Mouse (Mus musculus) kidney, postnatal 0 days (tissue): ENCODE results near the gene Iqgap2. TPM values are rescaled to one million over a fixed set of nuclear protein-coding genes. Genes with fewer than 3 reads are reported as not detected.

ENCODE experiments used
- ATAC-seq: fragments of 200-750 bp; cut with Nextera tagmentation; replicated peaks from 2 replicates; pipeline ENCODE4 v1.8.0; 2017; ENCODE audit warnings: low read depth, moderate number of reproducible peaks, moderate TSS enrichment, moderate library complexity; ENCODE audit not compliant: low FRiP score
- DNase-seq: peaks from one replicate; pipeline ENCODE4 v3.0.0-alpha.2; 2016; ENCODE audit warnings: low spot score
- H3K27ac ChIP-seq: fragments of 300-500 bp; sonication (generic); 2 replicates; pipeline ENCODE4 v1.5.1; 2014; ENCODE audit warnings: mild to moderate bottlenecking
- H3K27me3 ChIP-seq: fragments of 300-500 bp; sonication (generic); 2 replicates; pipeline ENCODE4 v1.6.1; 2014; ENCODE audit warnings: low read length, mixed read lengths; ENCODE audit not compliant: insufficient read depth
- H3K36me3 ChIP-seq: fragments of 300-500 bp; sonication (generic); 2 replicates; pipeline ENCODE4 v1.6.1; 2014; ENCODE audit warnings: low read length, mixed read lengths; ENCODE audit not compliant: insufficient read depth
- H3K4me1 ChIP-seq: fragments of 300-500 bp; sonication (generic); replicated peaks from 2 replicates; pipeline ENCODE4 v1.6.1; 2014; ENCODE audit warnings: antibody characterized with exemption, low read length, mixed read lengths; ENCODE audit not compliant: insufficient read depth
- H3K4me2 ChIP-seq: fragments of 300-500 bp; sonication (generic); 2 replicates; pipeline ENCODE4 v1.6.1; 2014; ENCODE audit warnings: mild to moderate bottlenecking, low read length, moderate library complexity, mixed read lengths
- H3K4me3 ChIP-seq: fragments of 300-500 bp; sonication (generic); replicated peaks from 2 replicates; pipeline ENCODE4 v1.5.1; 2014; ENCODE audit warnings: low read depth, low read length
- H3K9ac ChIP-seq: fragments of 300-500 bp; sonication (generic); 2 replicates; pipeline ENCODE4 v1.6.1; 2014; ENCODE audit warnings: low read depth, low read length
- H3K9me3 ChIP-seq: fragments of 300-500 bp; sonication (generic); replicated peaks from 2 replicates; pipeline ENCODE4 v1.6.1; 2016; ENCODE audit warnings: low read length, inconsistent platforms, mixed read lengths
- CTCF ChIP-seq: IDR thresholded peaks from 2 replicates; pipeline ENCODE4 v1.5.1; 2016; ENCODE audit warnings: antibody characterized with exemption, low read depth, mild to moderate bottlenecking, moderate library complexity
- WGBS: fragments of 180-500 bp; shearing (Covaris S2); extraction: QIAGEN DNeasy Blood & Tissue Kit; methylation state at CpG from one replicate; pipeline ENCODE4 v1.1.7; 2014; 5-methylcytosine and 5-hydroxymethylcytosine counted together
- polyA plus RNA-seq: library from polyadenylated mRNA; unstranded; fragments of >200 nt; fragmentation: Nextera tagmentation; extraction: Ambion mirVana; gene quantifications from 2 replicates; pipeline ENCODE4 v1.2.1, GENCODE M21; 2015

The Iqgap2 gene
- polyA plus RNA-seq, 1 experiment from 2014 or later: 9.8 TPM

DNA sequence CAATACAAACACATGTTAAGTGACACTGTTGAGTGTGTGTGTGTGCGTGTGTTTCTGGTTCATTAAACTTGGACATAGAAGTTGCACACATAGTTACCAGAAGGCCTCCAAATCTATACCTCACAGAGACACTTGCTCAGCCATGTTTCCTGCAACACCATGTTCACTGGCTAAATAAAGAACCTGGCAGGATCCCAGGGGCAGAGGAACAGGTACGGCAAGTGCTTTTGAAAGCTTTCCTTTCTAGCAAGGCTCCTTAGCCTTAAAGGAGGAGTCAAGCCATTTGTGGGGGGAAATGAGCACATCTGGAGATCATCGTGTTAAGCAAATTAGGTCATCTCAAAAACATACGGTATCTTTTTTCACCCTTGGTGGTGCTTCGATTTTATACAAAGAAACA, 188.3 kb downstream of the Iqgap2 start:
- no peak overlapping the region for H3K4me2 ChIP-seq
- 74% methylated on average over 5 of the region's 5 CpGs for WGBS
- H3K27me3 ChIP-seq: no peaks in the 10 kb centered on the region
- no peak for ATAC-seq
- H3K36me3 ChIP-seq: no peaks in the 10 kb centered on the region
- no peak for DNase-seq
- no peaks in the 10 kb centered on the region for H3K9me3 ChIP-seq
- no peak overlapping the region for H3K9ac ChIP-seq
- TF ChIP-seq CTCF: no peak
- H3K4me1 ChIP-seq: no peaks in the 10 kb centered on the region
- no peak overlapping the region for H3K27ac ChIP-seq
- no peak overlapping the region for H3K4me3 ChIP-seq

- Histone ChIP-seq H3K27ac (no peak overlapping the region), H3K36me3 (no peaks in the 10 kb centered on the region), H3K27me3 (no peaks in the 10 kb centered on the region), H3K9ac (no peak overlapping the region), H3K4me2 (no peak overlapping the region), H3K4me3 (no peak overlapping the region), H3K4me1 (no peaks in the 10 kb centered on the region), H3K9me3 (no peaks in the 10 kb centered on the region)
- ATAC-seq (no peak), DNase-seq (peak; percentile 25)
- 28% methylated on average over 6 of the region's 6 CpGs for WGBS
- no peak for TF ChIP-seq CTCF
Measured at GRCm38 (mm10) chr13:95697874-95698273, 193.8 kb downstream of the Iqgap2 start.

- 52% methylated on average over 4 of the region's 4 CpGs for WGBS
Measured at GRCm38 (mm10) chr13:95696654-95697163, 195.0 kb downstream of the Iqgap2 start, which contains the start of gene F2rl2. Gene F2rl2 (plus strand): TSS chr13:95696853.

DNA sequence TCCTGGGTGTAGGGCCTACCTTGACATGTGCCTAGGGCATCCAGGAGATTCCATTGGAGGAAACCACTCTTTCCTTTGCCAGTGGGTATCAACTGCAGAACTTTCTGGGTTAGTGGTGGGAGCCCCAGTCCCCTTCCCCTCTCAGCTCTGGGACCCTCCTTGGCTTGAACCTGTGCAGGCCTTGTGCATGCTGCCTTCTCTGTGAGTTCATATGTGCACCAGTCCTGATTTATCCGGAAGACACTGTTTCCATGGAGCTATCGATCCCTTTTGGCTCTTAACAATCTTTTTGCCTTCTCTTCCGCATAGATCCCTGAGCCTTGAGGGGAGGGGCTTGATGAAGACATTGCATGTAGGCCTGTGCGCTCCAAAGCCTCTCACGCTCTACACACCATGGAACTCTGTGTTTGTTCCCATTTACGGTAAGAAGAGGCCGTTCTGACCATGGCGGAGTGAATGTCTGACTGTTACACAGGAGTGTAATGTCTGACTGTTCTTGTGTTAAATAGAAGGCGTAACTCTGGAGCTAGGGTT, 195.5 kb downstream of the Iqgap2 start:
- DNase-seq (no peak), ATAC-seq (no peak)
- no peak overlapping the region for H3K27ac ChIP-seq
- H3K9ac ChIP-seq: no peak overlapping the region
- no peak overlapping the region for H3K4me2 ChIP-seq
- 96% methylated on average over 9 of the region's 9 CpGs for WGBS
- no peaks in the 10 kb centered on the region for H3K9me3 ChIP-seq
- H3K4me3 ChIP-seq: no peak overlapping the region
- H3K36me3 ChIP-seq: no peaks in the 10 kb centered on the region
- no peak for TF ChIP-seq CTCF
- H3K4me1 ChIP-seq: no peaks in the 10 kb centered on the region
- no peaks in the 10 kb centered on the region for H3K27me3 ChIP-seq

More at GRCm38 (mm10) chr13:95696654-95697163, 195.0 kb downstream of the Iqgap2 start, which contains the start of gene F2rl2:
- TF ChIP-seq CTCF: no peak
- Histone ChIP-seq H3K4me2 (no peak within 1 kb of the TSS), H3K27ac (no peak within 1 kb of the TSS), H3K4me1 (no peaks in the 10 kb centered on the region), H3K9me3 (no peaks in the 10 kb centered on the region), H3K9ac (no peak within 1 kb of the TSS), H3K36me3 (no peaks in the 10 kb centered on the region), H3K27me3 (no peaks in the 10 kb centered on the region), H3K4me3 (no peak within 1 kb of the TSS)
- ATAC-seq (no peak), DNase-seq (no peak)

- no peak for TF ChIP-seq CTCF
- Histone ChIP-seq H3K9me3 (no peaks in the 10 kb centered on the region), H3K36me3 (no peaks in the 10 kb centered on the region), H3K27me3 (no peaks in the 10 kb centered on the region), H3K4me1 (no peaks in the 10 kb centered on the region), H3K4me2 (no peak overlapping the region), H3K9ac (no peak overlapping the region), H3K27ac (no peak overlapping the region), H3K4me3 (no peak overlapping the region)
- DNase-seq (no peak), ATAC-seq (no peak)
- 83% methylated on average over 8 of the region's 8 CpGs for WGBS
Measured at GRCm38 (mm10) chr13:95692201-95692600, 199.5 kb downstream of the Iqgap2 start.

- no peaks in the 10 kb centered on the region for H3K9me3 ChIP-seq
- H3K4me3 ChIP-seq: no peak overlapping the region
- H3K4me2 ChIP-seq: no peak overlapping the region
- WGBS: 86% methylated on average over 1 of the region's 1 CpGs
- no peaks in the 10 kb centered on the region for H3K4me1 ChIP-seq
- H3K27me3 ChIP-seq: no peaks in the 10 kb centered on the region
- H3K27ac ChIP-seq: no peak overlapping the region
- no peak for TF ChIP-seq CTCF
- no peaks in the 10 kb centered on the region for H3K36me3 ChIP-seq
- DNase-seq (no peak), ATAC-seq (no peak)
- no peak overlapping the region for H3K9ac ChIP-seq
Measured at GRCm38 (mm10) chr13:95688576-95688975, 203.1 kb downstream of the Iqgap2 start.

DNA sequence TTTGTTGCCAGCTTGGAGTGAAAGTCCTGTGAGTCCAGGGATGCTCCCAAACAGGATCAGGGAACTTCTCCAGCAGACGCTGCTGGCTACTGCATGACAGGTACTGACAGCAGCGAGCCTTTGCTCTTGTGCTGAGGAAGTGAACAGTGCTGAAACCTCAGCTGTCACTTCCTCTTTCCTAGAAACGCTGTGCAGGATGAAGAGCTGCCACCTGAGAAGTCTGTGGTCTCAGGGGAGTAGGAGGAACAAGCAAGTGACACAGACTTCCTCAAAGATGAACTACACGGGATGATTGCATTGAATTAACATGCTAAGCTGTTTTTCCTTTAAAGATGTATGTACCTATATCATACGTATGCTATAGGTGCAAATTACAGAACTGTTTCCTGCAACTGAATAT, 206.0 kb downstream of the Iqgap2 start:
- no peaks in the 10 kb centered on the region for H3K4me1 ChIP-seq
- no peak for DNase-seq
- H3K27me3 ChIP-seq: no peaks in the 10 kb centered on the region
- no peaks in the 10 kb centered on the region for H3K9me3 ChIP-seq
- H3K4me3 ChIP-seq: no peak overlapping the region
- H3K27ac ChIP-seq: no peak overlapping the region
- H3K9ac ChIP-seq: no peak overlapping the region
- TF ChIP-seq CTCF: no peak
- H3K4me2 ChIP-seq: no peak overlapping the region
- no peaks in the 10 kb centered on the region for H3K36me3 ChIP-seq
- no peak for ATAC-seq
- WGBS: 56% methylated on average over 5 of the region's 5 CpGs
